Mouse (Mus musculus) colon, adult 2 months (tissue): ENCODE measurements around the gene Smn1. TPM values are rescaled to one million over a fixed set of nuclear protein-coding genes. Genes with fewer than 3 reads are reported as not detected.

Experiments
- polyA plus RNA-seq: library from polyadenylated mRNA; depleted of rRNA; stranded (reverse); fragments of >200 nt; gene quantifications from 2 replicates; pipeline ENCODE4 v1.2.3, GENCODE M21; 2012; rRNA removed

The Smn1 gene
- 5.7 and 8.4 TPM in 2 replicates for polyA plus RNA-seq

DNA sequence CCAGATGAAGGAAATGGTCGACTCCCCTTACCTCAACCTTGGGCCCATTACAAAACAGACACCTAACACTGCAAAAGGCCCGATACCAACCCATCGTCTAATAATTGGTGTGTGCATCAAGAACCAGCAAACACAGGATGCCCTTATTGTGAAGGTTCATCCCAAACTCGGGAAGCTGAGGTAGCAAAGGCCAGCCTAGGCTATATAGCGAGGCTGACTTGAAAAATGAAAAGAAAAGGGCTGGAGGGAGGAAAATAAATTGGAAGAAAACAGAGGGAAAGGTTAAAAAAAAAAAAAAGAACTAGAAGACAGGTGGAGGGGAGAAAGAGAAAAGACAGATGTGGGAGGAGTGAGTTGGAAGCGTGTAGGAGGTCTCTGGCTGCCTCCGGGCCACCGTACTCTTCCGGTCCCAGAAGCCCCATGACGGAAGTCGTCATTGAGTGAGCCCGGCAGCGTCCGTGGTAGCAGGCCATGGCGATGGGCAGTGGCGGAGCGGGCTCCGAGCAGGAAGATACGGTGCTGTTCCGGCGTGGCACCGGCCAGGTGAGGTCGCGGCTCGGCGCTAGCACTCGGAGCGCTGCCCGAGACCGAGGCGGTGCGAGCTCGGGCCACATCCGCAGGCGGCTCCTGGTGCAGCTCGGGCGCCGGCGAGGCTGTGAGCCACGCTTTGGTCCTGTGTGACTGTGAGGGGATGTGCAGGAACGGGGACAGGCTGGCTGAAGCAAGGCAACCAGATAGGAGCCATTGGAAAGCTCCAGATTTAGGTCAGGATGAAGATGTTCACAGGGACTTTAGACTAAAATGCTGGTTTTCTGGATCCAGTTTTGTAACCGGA, at the start of gene Smn1:
Gene Smn1 (plus strand): TSS at position 430 of the 835 bp plus-strand sequence.

DNA sequence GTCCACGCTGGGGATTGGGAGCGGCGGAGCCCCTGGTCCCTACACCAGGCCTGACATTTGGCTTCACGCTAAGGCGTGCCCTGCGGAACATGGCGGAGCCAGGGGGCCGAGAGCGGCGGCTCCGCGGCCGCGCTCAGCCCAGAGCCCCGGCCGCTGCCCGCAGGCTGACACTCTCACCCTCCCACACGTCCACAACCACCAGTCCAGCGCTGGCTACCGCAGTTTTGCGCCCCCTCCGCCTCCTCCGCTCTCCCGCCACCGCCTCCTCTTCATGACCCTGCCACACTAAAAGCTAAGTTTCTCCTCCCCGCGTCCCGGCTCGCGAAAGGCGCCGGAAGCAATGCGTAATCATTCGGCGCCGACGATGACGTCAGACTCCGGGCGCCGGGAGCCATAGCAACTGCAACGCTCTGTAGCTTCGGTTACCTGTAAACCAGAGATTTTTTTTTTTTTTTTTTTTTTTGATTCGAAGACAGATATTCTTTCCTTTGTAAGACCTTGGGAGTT, 20.9 kb upstream of the Smn1 start, which contains the start of gene Bdp1:
Gene Bdp1 (minus strand): TSS at position 323 of the 507 bp plus-strand sequence.

DNA sequence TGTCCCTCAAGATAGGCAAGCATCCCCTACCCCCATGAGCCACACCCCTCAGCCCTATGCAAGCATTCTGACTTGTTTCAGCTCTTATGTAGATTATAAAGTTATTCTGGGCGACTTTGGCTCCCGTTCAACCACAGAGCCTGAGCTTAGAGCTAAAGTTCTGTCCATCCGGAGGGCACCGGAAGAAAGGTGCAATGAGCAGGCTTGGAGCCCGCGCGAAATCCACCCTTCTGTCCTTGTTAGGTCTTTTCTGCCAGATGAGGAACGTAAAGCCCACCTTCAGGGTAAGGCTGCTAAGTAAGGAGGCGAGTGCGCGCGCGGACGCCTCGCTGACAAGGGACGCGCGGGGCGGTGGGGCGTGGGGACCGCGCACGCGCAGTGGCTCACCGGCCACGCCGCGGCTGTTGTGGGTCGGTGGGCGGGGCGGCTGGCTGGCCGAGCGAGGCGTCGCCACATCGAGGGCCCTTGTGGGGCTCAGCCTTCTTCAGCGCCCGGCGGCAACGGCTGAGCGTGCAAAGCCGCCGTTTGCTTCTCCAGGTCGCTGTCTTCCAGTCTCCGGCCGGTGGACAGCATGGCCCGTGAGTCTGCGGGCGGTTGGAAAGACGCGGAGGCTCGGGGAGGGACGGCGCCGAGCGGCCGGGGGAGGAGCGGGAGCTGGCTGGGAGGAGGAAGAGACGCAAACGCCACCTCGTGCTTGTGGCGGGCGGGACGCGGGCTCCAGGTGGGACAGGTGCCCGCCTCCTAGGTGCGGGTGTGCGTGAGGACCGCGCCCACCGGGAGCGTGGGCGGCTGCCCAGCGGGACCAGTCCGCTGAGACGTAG, 16.8 kb upstream of the Smn1 start, which contains the start of gene Serf1:
Gene Serf1 (plus strand): TSS at position 361 of the 821 bp plus-strand sequence.

Other genes starting within 250 kb of the Smn1 start
- gene Cartpt, start 223.8 kb upstream of the Smn1 start, polyA plus RNA-seq: 1.4 and 3.6 TPM in 2 replicates
- gene Mccc2, start 109.2 kb upstream of the Smn1 start, polyA plus RNA-seq: 16.2 and 16.8 TPM in 2 replicates
- gene Bdp1, start 20.8 kb upstream of the Smn1 start, polyA plus RNA-seq: 1.3 and 2.4 TPM in 2 replicates
- gene Serf1, start 16.8 kb upstream of the Smn1 start, polyA plus RNA-seq: 9.3 and 15.4 TPM in 2 replicates
- gene Naip2, start 77.2 kb downstream of the Smn1 start, polyA plus RNA-seq: 10.6 and 13.0 TPM in 2 replicates
- 9.8 and 10.7 TPM in 2 replicates for gene Naip5, start 121.5 kb downstream of the Smn1 start, polyA plus RNA-seq
- gene Naip6, start 192.8 kb downstream of the Smn1 start, polyA plus RNA-seq: 19.8 and 22.3 TPM in 2 replicates